Mouse (Mus musculus) liver, embryonic 14.5 days (tissue): ENCODE results near the gene Dstn. TPM values are rescaled to one million over a fixed set of nuclear protein-coding genes. Genes with fewer than 3 reads are reported as not detected.

ENCODE experiments used
- ATAC-seq: fragments of 200-750 bp; cut with Nextera tagmentation; 2 replicates; pipeline ENCODE4 v1.8.0; 2017; ENCODE audit warnings: moderate number of reproducible peaks, mild to moderate bottlenecking, moderate library complexity; ENCODE audit not compliant: insufficient read depth
- DNase-seq, 3 experiments: peaks; one replicate each; pipeline ENCODE4 v3.0.0-alpha.2; 2012 to 2013; ENCODE audit warnings: low read depth in 3 of 3, low spot score in 3 of 3
- H3K27ac ChIP-seq: fragments of 300-500 bp; sonication (generic); 2 replicates; pipeline ENCODE4 v1.5.1; 2014; ENCODE audit warnings: moderate library complexity, mild to moderate bottlenecking, control low read depth, inconsistent platforms
- H3K27me3 ChIP-seq: fragments of 300-500 bp; sonication (generic); 2 replicates; pipeline ENCODE4 v1.6.1; 2014; ENCODE audit warnings: mild to moderate bottlenecking, low read length, moderate library complexity; ENCODE audit not compliant: control insufficient read depth, insufficient read depth
- H3K36me3 ChIP-seq: fragments of 300-500 bp; sonication (generic); replicated peaks from 2 replicates; pipeline ENCODE4 v1.6.1; 2014; ENCODE audit warnings: low read depth; ENCODE audit not compliant: control insufficient read depth, insufficient read depth
- H3K4me1 ChIP-seq, 2 experiments: fragments of 200-500 bp in 1 of 2; fragments of 300-500 bp in 1 of 2; sonication (generic) in 1 of 2; replicated peaks; 2 replicates each; pipeline ENCODE4 v1.6.1; 2012 to 2014; ENCODE audit warnings: antibody characterized with exemption in 1 of 2, inconsistent platforms in 1 of 2, low read length in 1 of 2; ENCODE audit not compliant: control insufficient read depth in 2 of 2, insufficient read depth in 2 of 2
- H3K4me2 ChIP-seq: fragments of 300-500 bp; sonication (generic); 2 replicates; pipeline ENCODE4 v1.6.1; 2014; ENCODE audit warnings: low read depth, mild to moderate bottlenecking, control low read depth, moderate library complexity
- H3K4me3 ChIP-seq, 2 experiments: fragments of 200-500 bp in 1 of 2; fragments of 300-500 bp in 1 of 2; sonication (generic) in 1 of 2; 2 replicates each; pipeline ENCODE4 v1.5.1; 2012 to 2014; ENCODE audit warnings: low read depth in 2 of 2, low read length in 2 of 2, mild to moderate bottlenecking in 2 of 2, control low read depth in 1 of 2, inconsistent platforms in 1 of 2, moderate library complexity in 1 of 2; ENCODE audit not compliant: insufficient read depth in 1 of 2
- H3K9ac ChIP-seq: fragments of 300-500 bp; sonication (generic); replicated peaks from 2 replicates; pipeline ENCODE4 v1.6.1; 2014; ENCODE audit warnings: mild to moderate bottlenecking, control low read depth, moderate library complexity
- H3K9me3 ChIP-seq: fragments of 300-500 bp; sonication (generic); 2 replicates; pipeline ENCODE4 v1.6.1; 2016; ENCODE audit warnings: low read length, mixed read lengths; ENCODE audit not compliant: control insufficient read depth
- CTCF ChIP-seq: IDR thresholded peaks from 2 replicates; pipeline ENCODE4 v1.5.1; 2016; ENCODE audit warnings: antibody characterized with exemption, low read depth, control low read depth
- EP300 ChIP-seq: IDR thresholded peaks from 2 replicates; pipeline ENCODE4 v1.6.1; 2016; ENCODE audit warnings: antibody characterized with exemption, low read depth
- WGBS: fragments of 180-500 bp; shearing (Covaris S2); extraction: QIAGEN DNeasy Blood & Tissue Kit; methylation state at CpG from one replicate; pipeline ENCODE4 v1.1.7; 2014; ENCODE audit not compliant: insufficient replicate concordance; 5-methylcytosine and 5-hydroxymethylcytosine counted together
- polyA plus RNA-seq, 2 experiments: library from polyadenylated mRNA; depleted of rRNA in 1 of 2; stranded (reverse) in 1 of 2; unstranded in 1 of 2; fragments of >200 nt; fragmentation: Nextera tagmentation in 1 of 2; extraction: Ambion mirVana in 1 of 2; gene quantifications; 2 replicates each; pipeline versions ENCODE4 v1.2.1 to v1.2.3; 2012 to 2014

Gene Dstn
- 19.5 and 33.1 TPM in 2 replicates for polyA plus RNA-seq (2012; rRNA removed)
- polyA plus RNA-seq (2014; fragmentation: Nextera tagmentation; extraction: Ambion mirVana): 123 and 129 TPM in 2 replicates

GRCm38 (mm10) chr2:143914760-143915599 lies at the start of gene Dstn:
TSS of gene Dstn (plus strand) at chr2:143915320.
- DNase-seq (peak; percentile 82 to 88 (median 85)), ATAC-seq (peak; percentile 88)
- peak within 1 kb of the TSS; percentile 61 for H3K27ac ChIP-seq
- H3K9ac ChIP-seq: peak within 1 kb of the TSS; percentile 68
- H3K4me1 ChIP-seq: peaks cover 28 to 30% of the 10 kb centered on the region in 2 experiments
- H3K4me2 ChIP-seq: peak within 1 kb of the TSS; percentile 88
- no peaks in the 10 kb centered on the region for H3K9me3 ChIP-seq
- H3K36me3 ChIP-seq: no peaks in the 10 kb centered on the region
- H3K4me3 ChIP-seq: peak within 1 kb of the TSS; percentile 63 to 84
- H3K27me3 ChIP-seq: no peaks in the 10 kb centered on the region; the same call in 1 of the 2 replicates
- under 1% methylated on average over 71 of the region's 71 CpGs for WGBS
- TF ChIP-seq EP300: 0 out of 2 replicates have a peak, but pooled peaks have one; percentile 26
- no peak for TF ChIP-seq CTCF

GRCm38 (mm10) chr2:143867326-143867725 lies 47.8 kb upstream of the Dstn start:
- WGBS: 4% methylated on average over 6 of the region's 6 CpGs
- DNase-seq (peak; percentile 13 to 49 (median 20)), ATAC-seq (peak; percentile 34; the same call in 1 of the 2 replicates)
- no peak for TF ChIP-seq EP300
- TF ChIP-seq CTCF: peak; percentile 97
- Histone ChIP-seq H3K27ac (no peak overlapping the region), H3K9me3 (no peaks in the 10 kb centered on the region), H3K9ac (no peak overlapping the region), H3K27me3 (peaks cover 10% of the 10 kb centered on the region), H3K36me3 (no peaks in the 10 kb centered on the region), H3K4me3 (no peak overlapping the region), H3K4me2 (no peak overlapping the region), H3K4me1 (peaks cover 21 to 24% of the 10 kb centered on the region in 2 experiments)

GRCm38 (mm10) chr2:143870936-143871688 lies 44.0 kb upstream of the Dstn start:
- Histone ChIP-seq H3K4me3 (peak overlapping the region in 1 of 2 experiments; percentile 21; a peak in 2 of 4 replicates), H3K9me3 (no peaks in the 10 kb centered on the region), H3K27me3 (no peaks in the 10 kb centered on the region), H3K9ac (peak overlapping the region; percentile 57), H3K4me2 (peak overlapping the region; percentile 54), H3K27ac (peak overlapping the region; percentile 82), H3K4me1 (peaks cover 21 to 23% of the 10 kb centered on the region in 2 experiments), H3K36me3 (no peaks in the 10 kb centered on the region)
- ATAC-seq: peak; percentile 94
- TF ChIP-seq EP300 (peak; percentile 57), CTCF (no peak)
- WGBS: 13% methylated on average over 10 of the region's 10 CpGs
- peak; percentile 44 to 58 (median 48) for DNase-seq

GRCm38 (mm10) chr2:143876026-143876425 lies 39.1 kb upstream of the Dstn start:
- 42% methylated on average over 1 of the region's 1 CpGs for WGBS
- DNase-seq (no peak), ATAC-seq (no peak)
- H3K27ac ChIP-seq: no peak overlapping the region
- no peak overlapping the region for H3K9ac ChIP-seq
- no peaks in the 10 kb centered on the region for H3K36me3 ChIP-seq
- H3K4me2 ChIP-seq: no peak overlapping the region
- no peaks in the 10 kb centered on the region for H3K9me3 ChIP-seq
- TF ChIP-seq EP300 (no peak), CTCF (no peak)
- no peaks in the 10 kb centered on the region for H3K27me3 ChIP-seq
- H3K4me1 ChIP-seq: peaks cover 11 to 12% of the 10 kb centered on the region in 2 experiments
- H3K4me3 ChIP-seq: no peak overlapping the region
